Mouse (Mus musculus): ENCODE measurements around the gene Senp5.

- TF ChIP-seq EP300 (IDR thresholded peaks at IDR 0.05; ENCODE audit: low read depth) (no peak), CTCF (IDR thresholded peaks at IDR 0.05; ENCODE audit: low read depth) (no peak)
Measured at GRCm38 (mm10) chr16:32010330-32010729, 7.2 kb upstream of the Senp5 start.

Data from liver, postnatal 0 days (tissue).